Mouse (Mus musculus) stomach, embryonic 14.5 days (tissue): ENCODE results near the gene As3mt. TPM values are rescaled to one million over a fixed set of nuclear protein-coding genes. Genes with fewer than 3 reads are reported as not detected.
A peak's percentile ranks its signal among the peaks of the same experiment; 100 is the strongest.

Experiments used
- ATAC-seq: fragments of 200-750 bp; cut with Nextera tagmentation; 2 replicates; pipeline ENCODE4 v1.8.0; 2017; ENCODE audit warnings: low read depth, moderate TSS enrichment; ENCODE audit not compliant: insufficient number of reproducible peaks, insufficient read depth, low FRiP score
- H3K27ac ChIP-seq: fragments of 300-500 bp; sonication (generic); 2 replicates; pipeline ENCODE4 v1.5.1; 2014; ENCODE audit warnings: mild to moderate bottlenecking, low read length, moderate library complexity, mixed read lengths
- H3K27me3 ChIP-seq: fragments of 300-500 bp; sonication (generic); 2 replicates; pipeline ENCODE4 v1.6.1; 2014; ENCODE audit warnings: low read length, control low read depth, mixed read lengths; ENCODE audit not compliant: control insufficient read depth, insufficient read depth
- H3K36me3 ChIP-seq: fragments of 300-500 bp; sonication (generic); 2 replicates; pipeline ENCODE4 v1.6.1; 2014; ENCODE audit warnings: mild to moderate bottlenecking, control low read depth, low read length, moderate library complexity, mixed read lengths; ENCODE audit not compliant: control insufficient read depth, insufficient read depth
- H3K4me1 ChIP-seq: fragments of 300-500 bp; sonication (generic); 2 replicates; pipeline ENCODE4 v1.6.1; 2014; ENCODE audit warnings: low read length, control low read depth, mixed read lengths; ENCODE audit not compliant: control insufficient read depth, insufficient read depth
- H3K4me2 ChIP-seq: fragments of 300-500 bp; sonication (generic); replicated peaks from 2 replicates; pipeline ENCODE4 v1.6.1; 2014; ENCODE audit warnings: low read depth, low read length, control low read depth
- H3K4me3 ChIP-seq: fragments of 300-500 bp; sonication (generic); 2 replicates; pipeline ENCODE4 v1.5.1; 2014; ENCODE audit warnings: low read depth, low read length, control low read depth
- H3K9ac ChIP-seq: fragments of 300-500 bp; sonication (generic); replicated peaks from 2 replicates; pipeline ENCODE4 v1.6.1; 2014; ENCODE audit warnings: low read depth, mild to moderate bottlenecking, control low read depth, low read length, moderate library complexity, mixed read lengths
- H3K9me3 ChIP-seq: fragments of 300-500 bp; sonication (generic); 2 replicates; pipeline ENCODE4 v1.6.1; 2016; ENCODE audit warnings: low read depth, low read length, control low read depth; ENCODE audit not compliant: control insufficient read depth
- WGBS: fragments of 180-500 bp; shearing (Covaris S2); extraction: QIAGEN DNeasy Blood & Tissue Kit; methylation state at CpG from one replicate; pipeline ENCODE4 v1.1.7; 2014; 5-methylcytosine and 5-hydroxymethylcytosine counted together
- polyA plus RNA-seq: library from polyadenylated mRNA; unstranded; fragments of >200 nt; fragmentation: Nextera tagmentation; extraction: Ambion mirVana; gene quantifications from 2 replicates; pipeline ENCODE4 v1.2.1, GENCODE M21; 2014

As3mt gene
- polyA plus RNA-seq, 1 experiment from 2014 or later = 23.2 TPM

GRCm38 (mm10) chr19:46761247-46761946, 54.1 kb downstream of the As3mt start, which contains the start of gene Cnnm2:
Cnnm2 (plus strand) TSS chr19:46761596.
- 0 out of 2 replicates have a peak within 1 kb of the TSS, but pooled peaks have one; percentile 7 for H3K27ac ChIP-seq

GRCm38 (mm10) chr19:46761971-46762290, 54.7 kb downstream of the As3mt start:
- peak overlapping the region; percentile 100 for H3K4me2 ChIP-seq
- under 1% methylated on average over 36 of the region's 36 CpGs for WGBS

More at GRCm38 (mm10) chr19:46761247-46761946, 54.1 kb downstream of the As3mt start, which contains the start of gene Cnnm2:
- H3K4me2 ChIP-seq = peak within 1 kb of the TSS; percentile 100
- WGBS = under 1% methylated on average over 58 of the region's 59 CpGs
- no peaks in the 10 kb centered on the region for H3K9me3 ChIP-seq
- H3K4me1 ChIP-seq = peaks cover 12% of the 10 kb centered on the region; the same call in 1 of the 2 replicates
- H3K27me3 ChIP-seq = no peaks in the 10 kb centered on the region
- H3K36me3 ChIP-seq = no peaks in the 10 kb centered on the region
- peak; percentile 99 for ATAC-seq
- H3K9ac ChIP-seq = peak within 1 kb of the TSS; percentile 60
- H3K4me3 ChIP-seq = peak within 1 kb of the TSS; percentile 63

GRCm38 (mm10) chr19:46762291-46762991, 55.2 kb downstream of the As3mt start:
- H3K9ac ChIP-seq = no peak overlapping the region; the same call in 1 of the 2 replicates
- H3K9me3 ChIP-seq = no peaks in the 10 kb centered on the region
- peak overlapping the region; percentile 63 for H3K4me3 ChIP-seq
- peaks cover 12% of the 10 kb centered on the region; the same call in 1 of the 2 replicates for H3K4me1 ChIP-seq
- peak overlapping the region; percentile 100 for H3K4me2 ChIP-seq
- H3K36me3 ChIP-seq = no peaks in the 10 kb centered on the region
- H3K27me3 ChIP-seq = no peaks in the 10 kb centered on the region
- H3K27ac ChIP-seq = no peak overlapping the region
- WGBS = 1% methylated on average over 50 of the region's 50 CpGs
- no peak for ATAC-seq

More at GRCm38 (mm10) chr19:46761971-46762290, 54.7 kb downstream of the As3mt start:
- Histone ChIP-seq H3K4me3 (peak overlapping the region; percentile 63), H3K9ac (peak overlapping the region; percentile 60), H3K36me3 (no peaks in the 10 kb centered on the region), H3K27me3 (no peaks in the 10 kb centered on the region), H3K9me3 (no peaks in the 10 kb centered on the region), H3K4me1 (peaks cover 12% of the 10 kb centered on the region; the same call in 1 of the 2 replicates), H3K27ac (no peak overlapping the region)
- ATAC-seq = no peak

- H3K4me2 ChIP-seq = peak overlapping the region; percentile 100
- peak overlapping the region; percentile 63 for H3K4me3 ChIP-seq
- no peak overlapping the region for H3K27ac ChIP-seq
- H3K4me1 ChIP-seq = peaks cover 12% of the 10 kb centered on the region; the same call in 1 of the 2 replicates
- whole genome bisulfite sequencing = 2% methylated on average over 19 of the region's 19 CpGs
- H3K36me3 ChIP-seq = no peaks in the 10 kb centered on the region
- H3K9ac ChIP-seq = no peak overlapping the region
- ATAC-seq = no peak
- no peaks in the 10 kb centered on the region for H3K27me3 ChIP-seq
- no peaks in the 10 kb centered on the region for H3K9me3 ChIP-seq
These were observed 55.7 kb downstream of the As3mt start for GRCm38 (mm10) chr19:46762992-46763342.

GRCm38 (mm10) chr19:46763356-46763755, 56.1 kb downstream of the As3mt start:
- Histone ChIP-seq H3K4me3 (peak overlapping the region; percentile 63; the same call in 1 of the 2 replicates), H3K4me2 (peak overlapping the region; percentile 100), H3K9me3 (no peaks in the 10 kb centered on the region), H3K9ac (no peak overlapping the region), H3K36me3 (no peaks in the 10 kb centered on the region), H3K27me3 (no peaks in the 10 kb centered on the region), H3K27ac (no peak overlapping the region), H3K4me1 (peaks cover 12% of the 10 kb centered on the region; the same call in 1 of the 2 replicates)
- WGBS = 21% methylated on average over 7 of the region's 7 CpGs
- ATAC-seq = no peak

- H3K4me1 ChIP-seq = peaks cover 12% of the 10 kb centered on the region; the same call in 1 of the 2 replicates
- no peaks in the 10 kb centered on the region for H3K36me3 ChIP-seq
- H3K27ac ChIP-seq = no peak overlapping the region
- H3K9ac ChIP-seq = no peak overlapping the region
- ATAC-seq = no peak
- no peak overlapping the region; the same call in 1 of the 2 replicates for H3K4me2 ChIP-seq
- WGBS = 59% methylated on average over 12 of the region's 12 CpGs
- H3K4me3 ChIP-seq = no peak overlapping the region
- no peaks in the 10 kb centered on the region for H3K27me3 ChIP-seq
- H3K9me3 ChIP-seq = no peaks in the 10 kb centered on the region
These were observed 56.9 kb downstream of the As3mt start for GRCm38 (mm10) chr19:46763932-46764762.

- Histone ChIP-seq H3K4me3 (no peak overlapping the region), H3K4me2 (no peak overlapping the region), H3K27me3 (no peaks in the 10 kb centered on the region), H3K36me3 (no peaks in the 10 kb centered on the region), H3K27ac (no peak overlapping the region), H3K9me3 (no peaks in the 10 kb centered on the region), H3K4me1 (peaks cover 12% of the 10 kb centered on the region; the same call in 1 of the 2 replicates), H3K9ac (no peak overlapping the region)
- WGBS = 73% methylated on average over 9 of the region's 9 CpGs
- ATAC-seq = no peak
These were observed 57.5 kb downstream of the As3mt start for GRCm38 (mm10) chr19:46764763-46765117.

- H3K9ac ChIP-seq = no peak overlapping the region
- no peaks in the 10 kb centered on the region for H3K27me3 ChIP-seq
- H3K27ac ChIP-seq = no peak overlapping the region
- H3K4me1 ChIP-seq = peaks cover 12% of the 10 kb centered on the region; the same call in 1 of the 2 replicates
- no peaks in the 10 kb centered on the region for H3K36me3 ChIP-seq
- no peak overlapping the region for H3K4me2 ChIP-seq
- no peaks in the 10 kb centered on the region for H3K9me3 ChIP-seq
- ATAC-seq = no peak
- 68% methylated on average over 5 of the region's 5 CpGs for WGBS
- no peak overlapping the region for H3K4me3 ChIP-seq
These were observed 58.9 kb downstream of the As3mt start for GRCm38 (mm10) chr19:46766125-46766524.
